Mouse (Mus musculus) testis, adult 2 months (tissue): ENCODE measurements at regions not wholly inside any gene's neighbourhood (a gene's known extent, or its start where the extent isn't known, plus 50 kb on each side); places are given as distances from the start of the nearest gene placed in this dataset.

Experiments
- CTCF ChIP-seq: fragments of 200-500 bp; IDR thresholded peaks from 2 replicates; pipeline ENCODE4 v1.5.1; 2012; ENCODE audit warnings: low read depth, mild to moderate bottlenecking, inconsistent platforms, low read length, moderate library complexity; ENCODE audit not compliant: control insufficient read depth, insufficient read depth, insufficient replicate concordance
- POLR2A ChIP-seq: fragments of 200-500 bp; IDR thresholded peaks from 2 replicates; pipeline ENCODE4 v1.6.1; 2012; ENCODE audit warnings: low read depth, mild to moderate bottlenecking, inconsistent platforms, low read length, moderate library complexity; ENCODE audit not compliant: control insufficient read depth

DNA sequence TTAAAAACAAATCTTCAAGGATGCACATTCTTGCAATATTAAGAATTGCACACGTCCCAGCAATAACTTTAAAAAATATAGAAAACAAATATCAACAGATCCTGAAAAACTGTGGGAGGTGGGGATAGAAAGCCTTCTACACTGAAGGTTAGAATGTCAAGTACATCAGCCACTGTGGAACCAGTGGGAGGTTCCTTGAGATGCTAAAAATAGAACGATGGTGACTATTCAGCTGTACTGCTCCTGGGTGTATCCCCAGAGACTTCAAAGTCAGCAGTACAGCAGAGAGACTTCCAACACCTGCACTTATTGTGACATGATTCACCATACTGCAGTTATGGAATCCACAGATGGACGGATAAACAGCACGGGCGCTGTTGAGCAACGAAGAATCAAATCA is 524.7 kb upstream of the Gm19410 start:
- no peak for TF ChIP-seq POLR2A
- TF ChIP-seq CTCF = no peak
